Mouse (Mus musculus): ENCODE data around the gene Camsap1. TPM values are rescaled to one million over a fixed set of nuclear protein-coding genes. Genes with fewer than 3 reads are reported as not detected.

Gene Camsap1
- polyA plus RNA-seq, 1 experiment from 2014 or later: 30.9 TPM

DNA sequence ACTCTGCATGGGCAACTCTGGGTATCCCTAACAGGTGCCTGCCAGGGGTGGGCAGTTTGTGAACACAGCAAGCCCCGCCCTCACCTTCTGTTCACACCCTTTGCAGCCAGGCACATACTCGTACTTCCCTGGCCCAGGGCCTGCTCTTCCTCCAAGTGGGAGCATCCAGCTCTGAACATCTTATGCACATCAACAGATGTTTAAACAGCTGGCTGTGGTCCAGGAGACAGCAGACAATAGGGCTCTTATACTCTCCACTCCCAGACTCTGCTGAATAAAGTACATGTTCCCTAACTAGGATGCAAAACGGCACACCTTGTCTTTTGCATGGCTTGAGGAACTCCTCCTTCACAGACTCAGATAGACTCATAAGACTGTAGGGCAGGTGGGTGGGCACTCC is 63.1 kb downstream of the Camsap1 start:
- no peak overlapping the region for H3K27ac ChIP-seq (ENCODE audit: low read depth, low read length)
- H3K4me1 ChIP-seq (ENCODE audit: control insufficient read depth, insufficient read depth, low read length): no peaks in the 10 kb centered on the region
- DNase-seq (ENCODE audit: low spot score) (peak; percentile 23), ATAC-seq (peak; percentile 25; the same call in 1 of the 2 replicates)
- no peaks in the 10 kb centered on the region for H3K9me3 ChIP-seq (replicated peaks; ENCODE audit: control insufficient read depth, low read length)
- H3K27me3 ChIP-seq (replicated peaks; ENCODE audit: control insufficient read depth, insufficient read depth, low read length): no peaks in the 10 kb centered on the region
- no peak overlapping the region for H3K9ac ChIP-seq (ENCODE audit: low read length)
- H3K4me3 ChIP-seq (ENCODE audit: low read depth, low read length): no peak overlapping the region
- no peak overlapping the region for H3K4me2 ChIP-seq (ENCODE audit: low read length)
- 43% methylated on average over 3 of the region's 3 CpGs for WGBS
- peaks cover 11% of the 10 kb centered on the region for H3K36me3 ChIP-seq (ENCODE audit: control insufficient read depth, insufficient read depth, low read length)

DNA sequence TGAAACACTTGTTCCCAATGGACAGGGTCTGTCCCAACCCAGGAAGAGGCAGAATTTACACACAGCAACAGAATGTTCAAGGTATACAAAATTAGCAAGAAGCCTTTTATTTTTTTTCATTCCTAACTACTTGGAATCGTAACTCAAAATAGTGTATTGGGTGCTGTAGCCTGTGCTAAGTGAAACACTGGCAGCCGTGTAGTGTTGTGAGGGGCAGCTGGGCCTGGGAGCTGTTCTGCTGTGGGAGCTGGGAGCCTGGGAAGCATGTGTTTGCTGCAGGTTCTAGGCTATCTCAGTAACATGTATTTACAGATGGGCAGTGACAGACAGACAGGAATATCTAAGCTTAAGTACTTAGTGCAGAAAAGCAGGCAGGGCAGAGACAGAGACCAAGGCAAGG is 64.7 kb downstream of the Camsap1 start:
- no peaks in the 10 kb centered on the region; the same call in 1 of the 2 replicates for H3K36me3 ChIP-seq (ENCODE audit: control insufficient read depth, insufficient read depth, low read length)
- no peak overlapping the region for H3K4me2 ChIP-seq (ENCODE audit: low read length)
- H3K9me3 ChIP-seq (replicated peaks; ENCODE audit: control insufficient read depth, low read length): no peaks in the 10 kb centered on the region
- H3K4me1 ChIP-seq (ENCODE audit: control insufficient read depth, insufficient read depth, low read length): no peaks in the 10 kb centered on the region
- WGBS: 89% methylated on average over 2 of the region's 2 CpGs
- no peaks in the 10 kb centered on the region for H3K27me3 ChIP-seq (replicated peaks; ENCODE audit: control insufficient read depth, insufficient read depth, low read length)
- no peak overlapping the region for H3K9ac ChIP-seq (ENCODE audit: low read length)
- no peak overlapping the region for H3K4me3 ChIP-seq (ENCODE audit: low read depth, low read length)
- ATAC-seq (no peak), DNase-seq (ENCODE audit: low spot score) (no peak)
- H3K27ac ChIP-seq (ENCODE audit: low read depth, low read length): no peak overlapping the region

DNA sequence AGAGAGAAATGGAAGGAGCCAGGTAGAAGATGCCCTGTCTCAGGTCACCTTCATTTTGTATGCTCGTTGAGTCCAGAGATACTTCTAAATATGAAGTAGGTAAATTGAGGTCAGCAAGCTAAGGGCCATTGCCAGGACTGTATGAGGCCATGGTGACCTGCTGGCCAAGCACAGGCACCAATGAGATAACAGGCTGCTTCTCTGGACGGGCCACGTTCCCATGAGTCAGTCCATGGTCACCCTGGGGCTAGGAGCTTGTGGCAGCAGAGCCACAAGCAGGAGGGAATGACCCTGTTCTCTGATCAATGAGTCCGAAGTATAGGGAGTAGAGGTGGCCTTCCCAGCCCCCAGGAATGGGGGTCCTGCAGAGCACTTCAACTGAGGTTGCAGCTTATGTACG is 68.3 kb downstream of the Camsap1 start:
- Histone ChIP-seq H3K9ac (ENCODE audit: low read length) (no peak overlapping the region), H3K27me3 (replicated peaks; ENCODE audit: control insufficient read depth, insufficient read depth, low read length) (no peaks in the 10 kb centered on the region), H3K4me3 (ENCODE audit: low read depth, low read length) (no peak overlapping the region), H3K9me3 (replicated peaks; ENCODE audit: control insufficient read depth, low read length) (no peaks in the 10 kb centered on the region), H3K27ac (ENCODE audit: low read depth, low read length) (no peak overlapping the region), H3K4me1 (ENCODE audit: control insufficient read depth, insufficient read depth, low read length) (no peaks in the 10 kb centered on the region), H3K4me2 (ENCODE audit: low read length) (no peak overlapping the region), H3K36me3 (ENCODE audit: control insufficient read depth, insufficient read depth, low read length) (no peaks in the 10 kb centered on the region)
- ATAC-seq: no peak
- WGBS: 89% methylated on average over 5 of the region's 5 CpGs
- DNase-seq (ENCODE audit: low spot score): no peak

DNA sequence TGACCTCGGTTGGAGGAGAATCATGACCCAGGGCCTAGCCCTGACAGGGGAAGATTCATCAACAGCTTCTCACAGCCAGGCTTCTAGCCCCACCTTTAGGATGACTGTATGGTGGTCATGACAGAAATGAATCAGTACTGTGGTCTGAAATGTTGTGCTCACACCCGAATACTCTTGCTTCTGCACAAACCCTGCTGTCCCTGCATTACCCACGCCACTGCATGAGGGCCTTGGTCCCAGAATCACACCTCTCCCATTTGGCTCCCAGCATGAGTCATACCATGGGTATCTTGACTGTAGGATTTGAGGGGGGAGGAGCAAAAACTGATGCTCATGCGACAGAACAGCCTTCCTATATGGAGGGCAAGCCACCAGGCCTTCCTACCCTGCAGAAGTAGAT is 68.9 kb downstream of the Camsap1 start:
- no peak overlapping the region for H3K4me3 ChIP-seq (ENCODE audit: low read depth, low read length)
- H3K27me3 ChIP-seq (replicated peaks; ENCODE audit: control insufficient read depth, insufficient read depth, low read length): no peaks in the 10 kb centered on the region
- DNase-seq (ENCODE audit: low spot score) (no peak), ATAC-seq (no peak)
- H3K9me3 ChIP-seq (replicated peaks; ENCODE audit: control insufficient read depth, low read length): no peaks in the 10 kb centered on the region
- no peak overlapping the region for H3K27ac ChIP-seq (ENCODE audit: low read depth, low read length)
- H3K9ac ChIP-seq (ENCODE audit: low read length): no peak overlapping the region
- no peaks in the 10 kb centered on the region for H3K4me1 ChIP-seq (ENCODE audit: control insufficient read depth, insufficient read depth, low read length)
- H3K36me3 ChIP-seq (ENCODE audit: control insufficient read depth, insufficient read depth, low read length): no peaks in the 10 kb centered on the region
- H3K4me2 ChIP-seq (ENCODE audit: low read length): no peak overlapping the region
- WGBS: 77% methylated on average over 4 of the region's 4 CpGs

DNA sequence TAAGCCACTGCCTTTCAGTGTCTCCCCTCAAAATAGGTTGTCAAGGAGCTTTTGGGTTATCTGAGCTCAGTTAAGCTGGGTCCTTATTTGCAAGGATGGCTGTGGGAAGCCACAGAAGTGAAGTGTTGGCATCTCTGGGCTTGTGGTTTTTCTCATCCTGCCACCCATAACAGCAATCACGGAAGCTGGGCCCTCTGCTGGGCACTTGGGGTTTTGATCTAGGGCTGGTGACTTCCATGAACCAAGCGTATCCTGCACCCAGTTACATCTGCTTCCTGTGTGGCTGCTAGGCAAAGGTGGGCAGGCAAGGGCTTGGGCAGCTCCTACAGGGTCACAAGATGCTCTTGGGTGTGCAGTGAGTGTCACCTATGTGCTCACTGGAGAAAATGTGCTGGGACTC is 69.8 kb downstream of the Camsap1 start:
- no peaks in the 10 kb centered on the region for H3K36me3 ChIP-seq (ENCODE audit: control insufficient read depth, insufficient read depth, low read length)
- H3K27me3 ChIP-seq (replicated peaks; ENCODE audit: control insufficient read depth, insufficient read depth, low read length): no peaks in the 10 kb centered on the region
- no peak overlapping the region for H3K9ac ChIP-seq (ENCODE audit: low read length)
- no peaks in the 10 kb centered on the region for H3K4me1 ChIP-seq (ENCODE audit: control insufficient read depth, insufficient read depth, low read length)
- DNase-seq (ENCODE audit: low spot score): no peak
- no peaks in the 10 kb centered on the region for H3K9me3 ChIP-seq (replicated peaks; ENCODE audit: control insufficient read depth, low read length)
- no peak overlapping the region for H3K4me2 ChIP-seq (ENCODE audit: low read length)
- no peak overlapping the region for H3K27ac ChIP-seq (ENCODE audit: low read depth, low read length)
- no peak for ATAC-seq
- no peak overlapping the region for H3K4me3 ChIP-seq (ENCODE audit: low read depth, low read length)
- 58% methylated on average over 2 of the region's 2 CpGs for WGBS

DNA sequence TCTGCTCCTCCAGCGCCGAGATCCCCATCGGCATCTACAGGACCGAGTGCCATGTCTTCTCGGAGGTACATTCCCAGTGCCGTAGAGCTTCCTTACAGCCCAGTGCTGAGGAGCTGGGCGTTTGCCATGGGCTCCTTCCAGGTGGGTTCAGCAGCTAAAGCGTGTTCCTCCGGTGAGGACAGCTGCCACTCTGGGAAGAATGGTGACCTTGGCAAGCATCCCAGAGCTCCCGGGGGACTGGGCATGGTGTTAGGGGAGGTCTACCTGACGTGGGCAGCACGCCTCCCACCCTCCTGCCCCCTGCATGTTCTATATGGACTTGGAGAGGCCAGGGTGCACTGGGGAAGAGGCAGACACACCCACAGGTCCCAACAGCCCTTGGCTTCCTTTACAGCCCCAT is 73.2 kb downstream of the Camsap1 start:
- no peak overlapping the region for H3K27ac ChIP-seq (ENCODE audit: low read depth, low read length)
- no peak for ATAC-seq

DNA sequence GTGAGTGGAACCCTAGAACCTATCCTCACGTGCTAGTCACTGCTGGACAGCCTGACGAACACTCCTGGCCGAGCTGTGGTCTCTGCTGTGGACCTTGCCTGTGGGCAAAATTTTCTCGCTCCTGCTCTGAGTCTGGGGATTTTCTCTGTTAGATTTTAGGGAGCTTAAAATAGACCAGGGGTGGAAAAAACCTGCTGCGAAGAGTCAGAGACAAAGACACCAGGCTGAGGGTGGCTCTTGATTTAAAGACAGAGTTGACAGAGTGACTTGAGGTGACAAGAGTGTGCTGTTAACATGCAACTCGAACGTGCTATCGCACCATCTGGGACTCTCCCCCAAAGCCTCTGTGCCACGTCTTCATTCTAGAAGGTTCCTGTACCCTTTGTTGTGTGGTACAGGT is 84.1 kb downstream of the Camsap1 start:
- Histone ChIP-seq H3K4me3 (ENCODE audit: low read depth, low read length) (no peak overlapping the region), H3K27ac (ENCODE audit: low read depth, low read length) (no peak overlapping the region), H3K4me1 (ENCODE audit: control insufficient read depth, insufficient read depth, low read length) (no peaks in the 10 kb centered on the region), H3K9me3 (replicated peaks; ENCODE audit: control insufficient read depth, low read length) (no peaks in the 10 kb centered on the region), H3K27me3 (replicated peaks; ENCODE audit: control insufficient read depth, insufficient read depth, low read length) (no peaks in the 10 kb centered on the region), H3K9ac (ENCODE audit: low read length) (no peak overlapping the region), H3K4me2 (ENCODE audit: low read length) (no peak overlapping the region), H3K36me3 (ENCODE audit: control insufficient read depth, insufficient read depth, low read length) (no peaks in the 10 kb centered on the region)
- ATAC-seq: no peak
- DNase-seq (ENCODE audit: low spot score): no peak
- WGBS: 84% methylated on average over 9 of the region's 9 CpGs

More for the DNA sequence above, 73.2 kb downstream of the Camsap1 start:
- Histone ChIP-seq H3K27me3 (replicated peaks; ENCODE audit: control insufficient read depth, insufficient read depth, low read length) (no peaks in the 10 kb centered on the region), H3K4me1 (ENCODE audit: control insufficient read depth, insufficient read depth, low read length) (no peaks in the 10 kb centered on the region), H3K9ac (ENCODE audit: low read length) (no peak overlapping the region), H3K4me3 (ENCODE audit: low read depth, low read length) (no peak overlapping the region), H3K9me3 (replicated peaks; ENCODE audit: control insufficient read depth, low read length) (no peaks in the 10 kb centered on the region), H3K36me3 (ENCODE audit: control insufficient read depth, insufficient read depth, low read length) (no peaks in the 10 kb centered on the region), H3K4me2 (ENCODE audit: low read length) (no peak overlapping the region)
- DNase-seq (ENCODE audit: low spot score): no peak
- 81% methylated on average over 12 of the region's 12 CpGs for WGBS

DNA sequence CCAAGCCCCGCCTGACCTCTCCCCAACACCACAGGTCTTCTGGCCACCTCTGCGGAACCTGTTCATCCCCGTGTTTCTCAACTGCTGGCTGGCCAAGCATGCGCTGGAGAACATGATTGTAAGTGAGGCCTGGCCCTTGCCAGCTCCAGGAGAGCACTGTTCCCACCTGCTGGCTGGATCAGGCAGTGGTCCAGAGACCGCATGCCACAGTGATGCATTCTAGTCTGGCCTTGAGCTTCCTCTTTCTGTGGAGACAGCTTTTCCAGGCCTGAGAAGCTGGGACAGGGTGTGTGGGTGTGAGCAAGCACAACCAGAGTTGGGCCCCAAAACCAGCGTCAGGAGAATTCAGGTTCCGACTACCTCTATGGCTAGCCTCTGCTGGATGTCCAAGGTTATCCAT is 90.6 kb downstream of the Camsap1 start:
- no peak overlapping the region for H3K4me2 ChIP-seq (ENCODE audit: low read length)
- ATAC-seq (no peak), DNase-seq (ENCODE audit: low spot score) (no peak)
- H3K4me1 ChIP-seq (ENCODE audit: control insufficient read depth, insufficient read depth, low read length): no peaks in the 10 kb centered on the region
- no peak overlapping the region for H3K27ac ChIP-seq (ENCODE audit: low read depth, low read length)
- no peaks in the 10 kb centered on the region for H3K9me3 ChIP-seq (replicated peaks; ENCODE audit: control insufficient read depth, low read length)
- 88% methylated on average over 7 of the region's 7 CpGs for WGBS
- H3K4me3 ChIP-seq (ENCODE audit: low read depth, low read length): no peak overlapping the region
- H3K36me3 ChIP-seq (ENCODE audit: control insufficient read depth, insufficient read depth, low read length): no peaks in the 10 kb centered on the region
- no peak overlapping the region for H3K9ac ChIP-seq (ENCODE audit: low read length)
- H3K27me3 ChIP-seq (replicated peaks; ENCODE audit: control insufficient read depth, insufficient read depth, low read length): no peaks in the 10 kb centered on the region

DNA sequence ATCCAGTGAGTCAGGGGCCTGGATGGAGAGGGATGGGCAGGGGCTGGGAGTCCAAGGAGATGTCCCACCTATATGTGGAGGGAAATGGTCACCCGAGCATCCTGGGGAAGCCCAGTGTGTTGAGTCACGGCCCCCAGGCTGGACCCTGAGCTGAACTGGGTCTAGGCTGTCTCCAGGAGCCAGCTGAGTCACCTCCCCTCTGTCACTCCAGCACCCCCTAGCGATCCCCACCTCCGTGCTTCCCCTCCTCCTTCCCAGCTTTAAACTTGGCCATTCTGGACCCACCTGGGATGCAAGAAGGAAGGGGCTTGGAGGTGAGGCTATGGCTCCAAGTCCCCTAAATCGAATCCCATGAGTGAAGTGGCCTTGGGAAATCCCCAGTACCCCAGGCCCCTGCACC is 94.9 kb downstream of the Camsap1 start:
- Histone ChIP-seq H3K36me3 (ENCODE audit: control insufficient read depth, insufficient read depth, low read length) (no peaks in the 10 kb centered on the region), H3K4me1 (ENCODE audit: control insufficient read depth, insufficient read depth, low read length) (no peaks in the 10 kb centered on the region), H3K4me3 (ENCODE audit: low read depth, low read length) (no peak overlapping the region), H3K9ac (ENCODE audit: low read length) (no peak overlapping the region), H3K27me3 (replicated peaks; ENCODE audit: control insufficient read depth, insufficient read depth, low read length) (no peaks in the 10 kb centered on the region), H3K4me2 (ENCODE audit: low read length) (no peak overlapping the region), H3K9me3 (replicated peaks; ENCODE audit: control insufficient read depth, low read length) (no peaks in the 10 kb centered on the region), H3K27ac (ENCODE audit: low read depth, low read length) (no peak overlapping the region)
- 55% methylated on average over 5 of the region's 5 CpGs for WGBS
- ATAC-seq (no peak), DNase-seq (ENCODE audit: low spot score) (no peak)
